Mouse (Mus musculus) gastrocnemius, postnatal 14 days (tissue): Measurements from ENCODE around the gene Hist1h3e. TPM values are rescaled to one million over a fixed set of nuclear protein-coding genes. Genes with fewer than 3 reads are reported as not detected.
"Not testable (repeated sequence)": the region's sequence is repeated elsewhere in the genome, so short reads cannot be mapped to it uniquely, and the experiment has no call there.

Source experiments
- DNase-seq: peaks from one replicate; pipeline ENCODE4 v3.0.0; 2021; ENCODE audit warnings: mixed read lengths
- intact Hi-C: fragments of 180-260 bp; cut with DNase I; formaldehyde crosslinking; loops from one replicate; pipeline ENCODE4 v1.15.1; 2025; ENCODE audit warnings: low total_unique reads
- total RNA-seq, 2 experiments: library from RNA; stranded (reverse); gene quantifications; 2 replicates each; pipeline ENCODE4 v1.2.3; 2021

Gene Hist1h3e
- total RNA-seq, 2 experiments from 2014 or later = 54.8 to 55.8 TPM

- peak; percentile 71 for DNase-seq
- intact Hi-C loops = no loop called here
Measured at GRCm38 (mm10) chr13:23585029-23585441, 22.9 kb upstream of the Hist1h3e start.

GRCm38 (mm10) chr13:23584331-23584730 is 22.2 kb upstream of the Hist1h3e start:
- intact Hi-C loops = no loop called here
- no peak for DNase-seq

GRCm38 (mm10) chr13:23583387-23584068 is 21.4 kb upstream of the Hist1h3e start:
- DNase-seq = no peak
- intact Hi-C loops = no loop called here

- intact Hi-C loops = no loop called here
- no peak for DNase-seq
Measured at GRCm38 (mm10) chr13:23582219-23583056, 20.3 kb upstream of the Hist1h3e start.

GRCm38 (mm10) chr13:23581408-23582218 is 19.4 kb upstream of the Hist1h3e start, which contains the start of gene Hist1h4d:
Gene Hist1h4d (plus strand): TSS chr13:23581598.
- intact Hi-C loops = no loop called here
- peak; percentile 87 for DNase-seq

GRCm38 (mm10) chr13:23577835-23578234 is 15.7 kb upstream of the Hist1h3e start:
- no peak for DNase-seq
- intact Hi-C loops = no loop called here

- DNase-seq = no peak
- intact Hi-C loops = no loop called here
Measured at GRCm38 (mm10) chr13:23576906-23577639, 14.9 kb upstream of the Hist1h3e start.

GRCm38 (mm10) chr13:23576351-23576881 is 14.2 kb upstream of the Hist1h3e start:
- intact Hi-C loops = no loop called here
- DNase-seq = no peak

- intact Hi-C loops, DNase-seq: not testable (repeated sequence)
Measured at GRCm38 (mm10) chr13:23575864-23576313, 13.7 kb upstream of the Hist1h3e start.

- DNase-seq = no peak
- intact Hi-C loops = no loop called here
Measured at GRCm38 (mm10) chr13:23575271-23575851, 13.2 kb upstream of the Hist1h3e start, which contains the start of gene Hist1h3d. Gene Hist1h3d (plus strand): TSS chr13:23575763.

- intact Hi-C loops, DNase-seq: not testable (repeated sequence)
Measured at GRCm38 (mm10) chr13:23574546-23575170, 12.5 kb upstream of the Hist1h3e start.

- peak; percentile 86 for DNase-seq
- intact Hi-C loops = not testable (repeated sequence)
Measured at GRCm38 (mm10) chr13:23573898-23574524, 11.8 kb upstream of the Hist1h3e start, which contains the start of the genes Hist1h2bf and Hist1h2ad. Gene Hist1h2bf (minus strand): TSS chr13:23574196. Gene Hist1h2ad (plus strand): TSS chr13:23574381.

- intact Hi-C loops, DNase-seq: not testable (repeated sequence)
Measured at GRCm38 (mm10) chr13:23573034-23573897, 11.1 kb upstream of the Hist1h3e start.

- DNase-seq = no peak
- intact Hi-C loops = no loop called here
Measured at GRCm38 (mm10) chr13:23572218-23573033, 10.3 kb upstream of the Hist1h3e start.

- DNase-seq, intact Hi-C loops: not testable (repeated sequence)
Measured at GRCm38 (mm10) chr13:23571504-23572217, 9.5 kb upstream of the Hist1h3e start.
